Mouse (Mus musculus) layer of hippocampus, adult 2 months (tissue): ENCODE results near the gene Senp6. TPM values are rescaled to one million over a fixed set of nuclear protein-coding genes. Genes with fewer than 3 reads are reported as not detected.
A peak's percentile ranks its signal among the peaks of the same experiment; 100 is the strongest.
"Not testable (repeated sequence)": the region's sequence is repeated elsewhere in the genome, so short reads cannot be mapped to it uniquely, and the experiment has no call there.

Source experiments
- DNase-seq, 2 experiments: peaks; one replicate each; pipeline ENCODE4 v3.0.0; 2022; ENCODE audit warnings: low spot score in 2 of 2
- H3K27ac ChIP-seq: fragments of 200-600 bp; 2 replicates; pipeline ENCODE4 v1.8.1; 2022
- H3K4me3 ChIP-seq: fragments of 200-600 bp; 2 replicates; pipeline ENCODE4 v1.8.1; 2022; ENCODE audit warnings: mild to moderate bottlenecking
- CTCF ChIP-seq: fragments of 200-600 bp; conservative IDR thresholded peaks from 2 replicates; pipeline ENCODE4 v1.8.1; 2022; ENCODE audit warnings: antibody characterized with exemption, mild to moderate bottlenecking, moderate library complexity
- total RNA-seq, 2 experiments: library from RNA; stranded (reverse); gene quantifications; 2 replicates each; pipeline ENCODE4 v1.2.3; 2021

The Senp6 gene
- total RNA-seq, 2 experiments from 2014 or later, result 97.4 to 119 TPM

- no peak for DNase-seq
- no peak for TF ChIP-seq CTCF
- H3K4me3 ChIP-seq, result no peak overlapping the region
- H3K27ac ChIP-seq, result no peak overlapping the region
Observed at GRCm38 (mm10) chr9:80057690-80058089, 9.0 kb upstream of the Senp6 start.

GRCm38 (mm10) chr9:80065495-80065894 lies 1.2 kb upstream of the Senp6 start:
- H3K4me3 ChIP-seq, DNase-seq, H3K27ac ChIP-seq: not testable (repeated sequence)

GRCm38 (mm10) chr9:80067221-80068027 lies 721 bp downstream of the Senp6 start:
- peak; percentile 41 for TF ChIP-seq CTCF
- peak overlapping the region; percentile 89 for H3K4me3 ChIP-seq
- peak overlapping the region; percentile 99 for H3K27ac ChIP-seq
- peak; percentile 31 to 50 for DNase-seq

DNA sequence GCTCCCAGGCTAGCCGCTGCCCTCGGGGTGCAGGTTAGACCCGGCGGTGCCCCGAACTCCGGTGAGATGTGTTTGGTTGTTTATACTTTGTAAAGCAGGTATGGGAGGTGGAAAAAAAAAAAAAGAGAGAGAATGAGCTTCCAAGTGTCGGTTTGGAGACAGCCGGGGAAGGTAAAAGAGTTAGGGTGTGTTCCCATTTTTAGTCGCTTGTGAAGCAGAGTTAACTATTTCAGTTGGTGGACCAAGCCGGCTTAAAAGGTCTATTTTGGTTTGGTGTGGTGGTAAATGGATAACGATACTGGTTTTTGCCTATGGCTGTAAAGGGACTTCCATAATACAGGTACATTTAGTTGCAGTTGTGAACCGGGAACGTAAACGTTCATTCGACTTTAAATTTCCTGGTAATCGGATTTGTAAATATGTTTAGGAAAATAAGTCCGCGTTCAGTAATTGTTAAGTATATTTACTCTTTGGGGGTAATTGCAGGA lies 1.4 kb downstream of the Senp6 start:
- TF ChIP-seq CTCF, result no peak

DNA sequence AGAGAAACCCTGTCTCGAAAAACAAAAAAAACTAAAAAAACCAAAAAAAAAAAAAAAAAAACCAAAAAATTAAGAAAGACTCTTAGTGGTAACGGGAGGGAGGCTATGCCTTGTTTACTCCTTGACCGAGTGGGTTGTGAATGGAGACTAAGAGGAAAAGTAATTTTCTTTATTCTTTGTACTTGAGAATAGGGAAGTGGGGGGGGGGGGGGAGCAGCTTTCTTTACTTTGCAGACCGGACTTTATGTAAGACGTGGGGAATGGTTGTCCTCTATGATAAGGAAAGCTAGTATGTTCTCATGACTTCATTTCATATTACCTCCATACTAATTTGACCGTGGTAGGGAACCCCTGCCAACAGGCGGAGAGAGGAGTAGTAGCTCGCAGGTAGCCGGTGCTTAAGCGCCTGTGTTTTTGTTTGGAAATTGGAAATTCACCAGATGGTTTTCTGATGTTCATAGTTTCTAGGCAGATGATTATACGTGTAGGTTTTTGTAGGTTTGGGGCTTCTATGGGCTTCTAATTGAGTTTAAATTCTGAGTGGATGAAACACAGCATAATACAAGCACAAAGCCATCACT lies 2.1 kb downstream of the Senp6 start:
- Histone ChIP-seq H3K4me3 (peak overlapping the region; percentile 89), H3K27ac (no peak overlapping the region)
- DNase-seq, result no peak
- no peak for TF ChIP-seq CTCF

More for the DNA sequence above, 1.4 kb downstream of the Senp6 start:
- H3K27ac ChIP-seq, result peak overlapping the region; percentile 99
- peak overlapping the region; percentile 89 for H3K4me3 ChIP-seq
- DNase-seq, result no peak

GRCm38 (mm10) chr9:80070026-80070425 lies 3.3 kb downstream of the Senp6 start:
- no peak for DNase-seq
- TF ChIP-seq CTCF, result no peak
- H3K27ac ChIP-seq, result no peak overlapping the region

DNA sequence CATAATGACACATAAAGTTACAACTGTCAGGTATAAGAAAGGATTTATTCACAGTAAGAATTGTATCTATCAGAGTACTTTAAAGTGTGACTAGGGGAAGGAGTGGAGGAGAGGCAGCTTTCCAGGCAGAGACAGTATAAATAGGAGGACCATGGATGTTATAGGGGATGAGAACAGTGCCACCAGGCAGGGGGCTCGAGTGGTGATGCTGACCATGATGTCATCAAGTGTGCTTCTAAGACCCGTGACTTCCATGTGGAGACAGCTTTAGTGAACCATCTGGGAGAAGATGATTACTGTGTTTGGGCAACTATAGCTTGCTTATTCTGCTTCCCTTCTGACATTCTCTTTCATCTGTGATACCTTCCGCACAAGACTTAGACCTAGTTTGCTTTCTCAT lies 4.9 kb downstream of the Senp6 start:
- Histone ChIP-seq H3K27ac (no peak overlapping the region), H3K4me3 (no peak overlapping the region)
- no peak for TF ChIP-seq CTCF
- no peak for DNase-seq

More at GRCm38 (mm10) chr9:80070026-80070425, 3.3 kb downstream of the Senp6 start:
- no peak overlapping the region for H3K4me3 ChIP-seq

GRCm38 (mm10) chr9:80074067-80074466 lies 7.4 kb downstream of the Senp6 start:
- no peak for TF ChIP-seq CTCF
- no peak overlapping the region for H3K4me3 ChIP-seq
- no peak for DNase-seq
- H3K27ac ChIP-seq, result no peak overlapping the region

GRCm38 (mm10) chr9:80074949-80075348 lies 8.2 kb downstream of the Senp6 start:
- TF ChIP-seq CTCF, result peak; percentile 65
- Histone ChIP-seq H3K4me3 (no peak overlapping the region), H3K27ac (no peak overlapping the region)
- DNase-seq, result no peak

GRCm38 (mm10) chr9:80080941-80081340 lies 14.2 kb downstream of the Senp6 start:
- no peak for TF ChIP-seq CTCF
- Histone ChIP-seq H3K27ac (no peak overlapping the region), H3K4me3 (no peak overlapping the region)
- no peak for DNase-seq

- Histone ChIP-seq H3K27ac (no peak overlapping the region), H3K4me3 (no peak overlapping the region)
- no peak for DNase-seq
- TF ChIP-seq CTCF, result no peak
Observed at GRCm38 (mm10) chr9:80084429-80085092, 17.9 kb downstream of the Senp6 start.

DNA sequence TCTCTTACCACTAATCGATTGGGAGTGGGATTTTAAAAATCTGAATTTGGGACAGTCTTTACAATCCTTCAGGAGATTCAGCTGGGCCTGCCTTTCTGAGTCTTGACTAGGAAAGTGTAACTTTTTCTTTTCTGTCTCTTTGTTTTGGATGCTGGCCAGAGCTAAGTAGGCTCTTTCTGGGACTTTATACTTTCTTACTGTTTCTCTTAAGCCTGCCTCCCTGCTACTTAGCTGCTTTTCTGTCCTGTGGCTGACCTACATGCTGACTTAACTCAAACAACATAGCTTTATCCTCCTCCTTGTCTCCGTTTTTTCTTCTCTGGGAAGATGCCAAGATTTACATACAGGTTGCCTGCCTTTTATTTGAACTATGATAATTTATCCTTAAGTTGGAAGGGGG lies 19.0 kb downstream of the Senp6 start:
- Histone ChIP-seq H3K27ac (no peak overlapping the region), H3K4me3 (no peak overlapping the region)
- TF ChIP-seq CTCF, result no peak
- DNase-seq, result no peak

GRCm38 (mm10) chr9:80086272-80086966 lies 19.7 kb downstream of the Senp6 start:
- H3K27ac ChIP-seq, DNase-seq, H3K4me3 ChIP-seq: not testable (repeated sequence)
